Mouse (Mus musculus) brain, embryonic 18.5 days (tissue): ENCODE measurements at regions not wholly inside any gene's neighbourhood (a gene's known extent, or its start where the extent isn't known, plus 50 kb on each side); places are given as distances from the start of the nearest gene placed in this dataset.
A peak's percentile ranks its signal among the peaks of the same experiment; 100 is the strongest.
"Not testable (repeated sequence)": the region's sequence is repeated elsewhere in the genome, so short reads cannot be mapped to it uniquely, and the experiment has no call there.

ENCODE experiments used
- DNase-seq: peaks from one replicate; pipeline ENCODE4 v3.0.0-alpha.2; 2012; ENCODE audit warnings: low read depth, low spot score

- no peak for DNase-seq
Measured at GRCm38 (mm10) chr12:19125541-19125940, 611.2 kb downstream of the 5730507C01Rik start.

- DNase-seq: no peak
Measured at GRCm38 (mm10) chr12:19175631-19176030, 661.3 kb downstream of the 5730507C01Rik start.

GRCm38 (mm10) chr12:19192396-19192795, 678.1 kb downstream of the 5730507C01Rik start:
- DNase-seq: no peak

- DNase-seq: not testable (repeated sequence)
Measured at GRCm38 (mm10) chr12:19193041-19193440, 678.7 kb downstream of the 5730507C01Rik start.

- DNase-seq: not testable (repeated sequence)
Measured at GRCm38 (mm10) chr12:19223996-19224395, 709.7 kb downstream of the 5730507C01Rik start.

GRCm38 (mm10) chr12:19246731-19247130, 707.6 kb upstream of the Gm21863 start:
- not testable (repeated sequence) for DNase-seq

- peak; percentile 6 for DNase-seq
Measured at GRCm38 (mm10) chr12:19288271-19288890, 665.9 kb upstream of the Gm21863 start.

- DNase-seq: not testable (repeated sequence)
Measured at GRCm38 (mm10) chr12:19289038-19289437, 665.3 kb upstream of the Gm21863 start.

- DNase-seq: not testable (repeated sequence)
Measured at GRCm38 (mm10) chr12:19292068-19292770, 662.1 kb upstream of the Gm21863 start.
